Mouse (Mus musculus) ES-Bruce4 (cell line): Measurements from ENCODE around the gene 2900011O08Rik. TPM values are rescaled to one million over a fixed set of nuclear protein-coding genes. Genes with fewer than 3 reads are reported as not detected.

ENCODE experiments used
- H3K27ac ChIP-seq: 2 replicates; pipeline ENCODE4 v1.5.1; 2012; ENCODE audit warnings: low read length, inconsistent platforms; ENCODE audit not compliant: insufficient read depth
- H3K27me3 ChIP-seq: 2 replicates; pipeline ENCODE4 v1.6.1; 2012; ENCODE audit warnings: mild to moderate bottlenecking, low read length, inconsistent platforms; ENCODE audit not compliant: control insufficient read depth, poor library complexity, insufficient read depth, severe bottlenecking
- H3K36me3 ChIP-seq: 2 replicates; pipeline ENCODE4 v1.6.1; 2012; ENCODE audit warnings: inconsistent platforms, mild to moderate bottlenecking, low read length, moderate library complexity; ENCODE audit not compliant: control insufficient read depth, poor library complexity, insufficient read depth, severe bottlenecking
- H3K4me1 ChIP-seq: one replicate; pipeline ENCODE4 v1.8.1; 2011; ENCODE audit warnings: low read length; ENCODE audit not compliant: control insufficient read depth, insufficient read depth
- H3K4me3 ChIP-seq: 2 replicates; pipeline ENCODE4 v1.5.1; 2011; ENCODE audit warnings: low read depth, mild to moderate bottlenecking, low read length
- H3K9ac ChIP-seq: 2 replicates; pipeline ENCODE4 v1.6.1; 2012; ENCODE audit warnings: low read depth, mild to moderate bottlenecking, inconsistent platforms; ENCODE audit not compliant: poor library complexity, severe bottlenecking
- H3K9me3 ChIP-seq: replicated peaks from 2 replicates; pipeline ENCODE4 v1.6.1; 2012; ENCODE audit warnings: mild to moderate bottlenecking, low read length, inconsistent platforms; ENCODE audit not compliant: control insufficient read depth, poor library complexity, insufficient read depth, severe bottlenecking
- CTCF ChIP-seq: IDR thresholded peaks from one replicate; pipeline ENCODE4 v1.8.1; 2011; ENCODE audit warnings: low read depth, low read length
- EP300 ChIP-seq: IDR thresholded peaks from 2 replicates; pipeline ENCODE4 v1.6.1; 2011; ENCODE audit warnings: low read depth, low read length; ENCODE audit not compliant: insufficient read depth
- POLR2A ChIP-seq: IDR thresholded peaks from one replicate; pipeline ENCODE4 v1.8.1; 2011; ENCODE audit warnings: low read length; ENCODE audit not compliant: insufficient read depth
- polyA plus RNA-seq: library from polyadenylated mRNA; stranded (reverse); fragments of >200 nt; gene quantifications from 2 replicates; pipeline ENCODE4 v1.2.4, GENCODE M21; 2011; ENCODE audit warnings: low read depth; ENCODE audit not compliant: missing spikeins, insufficient read depth, insufficient read length

2900011O08Rik gene
- polyA plus RNA-seq, 1 experiment: 20.0 TPM

- H3K4me3 ChIP-seq: no peak overlapping the region
- H3K27me3 ChIP-seq: no peaks in the 10 kb centered on the region
- no peaks in the 10 kb centered on the region for H3K4me1 ChIP-seq
- no peak overlapping the region for H3K9ac ChIP-seq
- H3K27ac ChIP-seq: no peak overlapping the region
- H3K36me3 ChIP-seq: no peaks in the 10 kb centered on the region
- no peak for TF ChIP-seq POLR2A
- no peak for TF ChIP-seq EP300
- TF ChIP-seq CTCF: no peak
- H3K9me3 ChIP-seq: no peaks in the 10 kb centered on the region
Measured at GRCm38 (mm10) chr16:14070471-14071169, 84.2 kb downstream of the 2900011O08Rik start.

GRCm38 (mm10) chr16:14082925-14083324 lies 96.5 kb downstream of the 2900011O08Rik start:
- Histone ChIP-seq H3K9ac (no peak overlapping the region), H3K36me3 (no peaks in the 10 kb centered on the region), H3K9me3 (no peaks in the 10 kb centered on the region; the same call in 1 of the 2 replicates), H3K27me3 (no peaks in the 10 kb centered on the region), H3K27ac (no peak overlapping the region), H3K4me3 (no peak overlapping the region), H3K4me1 (no peaks in the 10 kb centered on the region)
- no peak for TF ChIP-seq EP300
- no peak for TF ChIP-seq POLR2A
- TF ChIP-seq CTCF: no peak

GRCm38 (mm10) chr16:14088249-14088648 lies 101.8 kb downstream of the 2900011O08Rik start:
- TF ChIP-seq CTCF (no peak), POLR2A (no peak), EP300 (no peak)
- no peak overlapping the region for H3K9ac ChIP-seq
- no peaks in the 10 kb centered on the region for H3K9me3 ChIP-seq
- no peak overlapping the region for H3K4me3 ChIP-seq
- H3K4me1 ChIP-seq: no peaks in the 10 kb centered on the region
- H3K27me3 ChIP-seq: no peaks in the 10 kb centered on the region
- H3K27ac ChIP-seq: no peak overlapping the region
- H3K36me3 ChIP-seq: no peaks in the 10 kb centered on the region

GRCm38 (mm10) chr16:14089296-14089695 lies 102.9 kb downstream of the 2900011O08Rik start:
- no peaks in the 10 kb centered on the region for H3K36me3 ChIP-seq
- no peak overlapping the region for H3K9ac ChIP-seq
- no peak overlapping the region for H3K27ac ChIP-seq
- H3K9me3 ChIP-seq: no peaks in the 10 kb centered on the region
- H3K27me3 ChIP-seq: no peaks in the 10 kb centered on the region
- no peaks in the 10 kb centered on the region for H3K4me1 ChIP-seq
- H3K4me3 ChIP-seq: no peak overlapping the region
- TF ChIP-seq CTCF: no peak
- no peak for TF ChIP-seq EP300
- no peak for TF ChIP-seq POLR2A

GRCm38 (mm10) chr16:14091771-14092170 lies 105.4 kb downstream of the 2900011O08Rik start:
- H3K27ac ChIP-seq: no peak overlapping the region
- H3K4me3 ChIP-seq: no peak overlapping the region
- H3K9ac ChIP-seq: no peak overlapping the region
- H3K36me3 ChIP-seq: no peaks in the 10 kb centered on the region
- H3K4me1 ChIP-seq: no peaks in the 10 kb centered on the region
- TF ChIP-seq POLR2A (no peak), CTCF (no peak), EP300 (no peak)
- no peaks in the 10 kb centered on the region for H3K9me3 ChIP-seq
- no peaks in the 10 kb centered on the region for H3K27me3 ChIP-seq

GRCm38 (mm10) chr16:14105891-14106290 lies 119.5 kb downstream of the 2900011O08Rik start:
- Histone ChIP-seq H3K4me3 (no peak overlapping the region), H3K27ac (no peak overlapping the region), H3K36me3 (peaks cover 10% of the 10 kb centered on the region), H3K4me1 (no peaks in the 10 kb centered on the region), H3K27me3 (no peaks in the 10 kb centered on the region), H3K9me3 (no peaks in the 10 kb centered on the region), H3K9ac (no peak overlapping the region)
- TF ChIP-seq CTCF: no peak
- TF ChIP-seq EP300: no peak
- no peak for TF ChIP-seq POLR2A
